Mouse (Mus musculus) heart, embryonic 14.5 days (tissue): Measurements from ENCODE around the gene Klf3. TPM values are rescaled to one million over a fixed set of nuclear protein-coding genes. Genes with fewer than 3 reads are reported as not detected.

Source experiments
- ATAC-seq: fragments of 200-750 bp; cut with Nextera tagmentation; 2 replicates; pipeline ENCODE4 v1.8.0; 2017; ENCODE audit warnings: low read depth, moderate TSS enrichment; ENCODE audit not compliant: insufficient number of reproducible peaks, insufficient read depth, low FRiP score
- H3K27ac ChIP-seq, 2 experiments: fragments of 200-500 bp in 1 of 2; fragments of 300-500 bp in 1 of 2; sonication (generic) in 1 of 2; replicated peaks in 1 of 2; 2 replicates each; pipeline ENCODE4 v1.5.1; 2012 to 2014; ENCODE audit warnings: low read depth in 2 of 2, low read length in 2 of 2, control low read depth in 1 of 2, mild to moderate bottlenecking in 1 of 2, mixed read lengths in 1 of 2; ENCODE audit not compliant: control insufficient read depth in 1 of 2, insufficient read depth in 1 of 2
- H3K27me3 ChIP-seq: fragments of 300-500 bp; sonication (generic); 2 replicates; pipeline ENCODE4 v1.6.1; 2014; ENCODE audit warnings: mild to moderate bottlenecking, low read length, control low read depth; ENCODE audit not compliant: control insufficient read depth, insufficient read depth
- H3K36me3 ChIP-seq: fragments of 300-500 bp; sonication (generic); 2 replicates; pipeline ENCODE4 v1.6.1; 2014; ENCODE audit warnings: mild to moderate bottlenecking, control low read depth, low read length, mixed read lengths; ENCODE audit not compliant: control insufficient read depth, insufficient read depth
- H3K4me1 ChIP-seq, 2 experiments: fragments of 200-500 bp in 1 of 2; fragments of 300-500 bp in 1 of 2; sonication (generic) in 1 of 2; 2 replicates each; pipeline ENCODE4 v1.6.1; 2012 to 2014; ENCODE audit warnings: low read length in 2 of 2, control low read depth in 1 of 2, mixed read lengths in 1 of 2; ENCODE audit not compliant: control insufficient read depth in 2 of 2, insufficient read depth in 2 of 2
- H3K4me2 ChIP-seq: fragments of 300-500 bp; sonication (generic); 2 replicates; pipeline ENCODE4 v1.6.1; 2014; ENCODE audit warnings: mild to moderate bottlenecking, low read length
- H3K4me3 ChIP-seq, 2 experiments: fragments of 200-500 bp in 1 of 2; fragments of 300-500 bp in 1 of 2; sonication (generic) in 1 of 2; 2 replicates each; pipeline ENCODE4 v1.5.1; 2012 to 2014; ENCODE audit warnings: low read length in 2 of 2, mild to moderate bottlenecking in 2 of 2, control low read depth in 1 of 2, low read depth in 1 of 2, moderate library complexity in 1 of 2; ENCODE audit not compliant: control insufficient read depth in 1 of 2, insufficient read depth in 1 of 2
- H3K9ac ChIP-seq: fragments of 300-500 bp; sonication (generic); 2 replicates; pipeline ENCODE4 v1.6.1; 2014; ENCODE audit warnings: mild to moderate bottlenecking, low read length
- H3K9me3 ChIP-seq: fragments of 300-500 bp; sonication (generic); 2 replicates; pipeline ENCODE4 v1.6.1; 2016; ENCODE audit warnings: low read length, control low read depth; ENCODE audit not compliant: control insufficient read depth
- WGBS: fragments of 180-500 bp; shearing (Covaris S2); extraction: QIAGEN DNeasy Blood & Tissue Kit; methylation state at CpG from one replicate; pipeline ENCODE4 v1.1.7; 2014; 5-methylcytosine and 5-hydroxymethylcytosine counted together
- polyA plus RNA-seq: library from polyadenylated mRNA; unstranded; fragments of >200 nt; fragmentation: Nextera tagmentation; extraction: Ambion mirVana; gene quantifications from 2 replicates; pipeline ENCODE4 v1.2.1, GENCODE M21; 2014

Klf3 gene
- polyA plus RNA-seq, 1 experiment from 2014 or later = 52.1 TPM

GRCm38 (mm10) chr5:64809864-64810263 lies 6.7 kb downstream of the Klf3 start:
- H3K27ac ChIP-seq = peak overlapping the region; percentile 89 to 94; a peak in 3 of 4 replicates

GRCm38 (mm10) chr5:64810860-64811499 lies 7.8 kb downstream of the Klf3 start:
- Histone ChIP-seq H3K27ac (peak overlapping the region; percentile 89 to 94), H3K9me3 (no peaks in the 10 kb centered on the region), H3K27me3 (no peaks in the 10 kb centered on the region), H3K9ac (peak overlapping the region; percentile 69), H3K4me3 (peak overlapping the region in 1 of 2 experiments; percentile 24; a peak in 2 of 4 replicates), H3K36me3 (peaks cover 20% of the 10 kb centered on the region; the same call in 1 of the 2 replicates), H3K4me2 (peak overlapping the region; percentile 60), H3K4me1 (peaks cover 44 to 86% of the 10 kb centered on the region in 2 experiments)
- 10% methylated on average over 8 of the region's 9 CpGs for WGBS
- ATAC-seq = no peak; the same call in 1 of the 2 replicates

More at GRCm38 (mm10) chr5:64809864-64810263, 6.7 kb downstream of the Klf3 start:
- no peaks in the 10 kb centered on the region for H3K9me3 ChIP-seq
- H3K4me3 ChIP-seq = no peak overlapping the region
- 0 out of 2 replicates have a peak, but pooled peaks cover 16% of the 10 kb centered on the region for H3K36me3 ChIP-seq
- WGBS = 76% methylated on average over 11 of the region's 11 CpGs
- no peaks in the 10 kb centered on the region for H3K27me3 ChIP-seq
- peak overlapping the region; percentile 85; the same call in 1 of the 2 replicates for H3K4me2 ChIP-seq
- ATAC-seq = no peak
- peaks cover 48 to 84% of the 10 kb centered on the region in 2 experiments for H3K4me1 ChIP-seq
- H3K9ac ChIP-seq = no peak overlapping the region

GRCm38 (mm10) chr5:64811500-64812123 lies 8.4 kb downstream of the Klf3 start:
- no peaks in the 10 kb centered on the region for H3K9me3 ChIP-seq
- peak overlapping the region; percentile 60 for H3K4me2 ChIP-seq
- peak overlapping the region; percentile 9 to 24; a peak in 3 of 4 replicates for H3K4me3 ChIP-seq
- WGBS = 12% methylated on average over 13 of the region's 14 CpGs
- peaks cover 42 to 85% of the 10 kb centered on the region in 2 experiments for H3K4me1 ChIP-seq
- peaks cover 23% of the 10 kb centered on the region for H3K36me3 ChIP-seq
- ATAC-seq = peak; percentile 68
- peak overlapping the region; percentile 89 to 94 for H3K27ac ChIP-seq
- peak overlapping the region; percentile 69 for H3K9ac ChIP-seq
- no peaks in the 10 kb centered on the region for H3K27me3 ChIP-seq

- Histone ChIP-seq H3K4me2 (peak overlapping the region; percentile 60), H3K27me3 (no peaks in the 10 kb centered on the region), H3K27ac (peak overlapping the region; percentile 89 to 94), H3K4me3 (peak overlapping the region; percentile 17 to 24), H3K4me1 (peaks cover 44 to 84% of the 10 kb centered on the region in 2 experiments), H3K36me3 (peaks cover 30% of the 10 kb centered on the region), H3K9ac (peak overlapping the region; percentile 69), H3K9me3 (no peaks in the 10 kb centered on the region)
- whole genome bisulfite sequencing = 20% methylated on average over 22 of the region's 22 CpGs
- 0 out of 2 replicates have a peak, but pooled peaks have one; percentile 7 for ATAC-seq
Observed at GRCm38 (mm10) chr5:64812124-64812982, 9.2 kb downstream of the Klf3 start.

GRCm38 (mm10) chr5:64812983-64813304 lies 9.8 kb downstream of the Klf3 start:
- ATAC-seq = no peak
- H3K4me3 ChIP-seq = peak overlapping the region in 1 of 2 experiments; percentile 24; a peak in 2 of 4 replicates
- peak overlapping the region; percentile 89 to 94 for H3K27ac ChIP-seq
- H3K9me3 ChIP-seq = no peaks in the 10 kb centered on the region
- 42% methylated on average over 4 of the region's 4 CpGs for WGBS
- H3K4me2 ChIP-seq = peak overlapping the region; percentile 60
- H3K36me3 ChIP-seq = peaks cover 35% of the 10 kb centered on the region
- peaks cover 44 to 78% of the 10 kb centered on the region in 2 experiments for H3K4me1 ChIP-seq
- no peaks in the 10 kb centered on the region for H3K27me3 ChIP-seq
- peak overlapping the region; percentile 69 for H3K9ac ChIP-seq

- ATAC-seq = no peak
- Histone ChIP-seq H3K4me3 (no peak overlapping the region), H3K36me3 (peaks cover 39% of the 10 kb centered on the region), H3K27me3 (no peaks in the 10 kb centered on the region), H3K4me1 (peaks cover 44 to 74% of the 10 kb centered on the region in 2 experiments), H3K9me3 (no peaks in the 10 kb centered on the region), H3K27ac (peak overlapping the region in 1 of 2 experiments; percentile 94; a peak in 2 of 4 replicates), H3K4me2 (peak overlapping the region; percentile 60), H3K9ac (no peak overlapping the region)
- WGBS = 11% methylated on average over 9 of the region's 9 CpGs
Observed at GRCm38 (mm10) chr5:64813361-64813760, 10.2 kb downstream of the Klf3 start.

- Histone ChIP-seq H3K4me2 (no peak overlapping the region), H3K27ac (no peak overlapping the region), H3K4me3 (no peak overlapping the region), H3K27me3 (no peaks in the 10 kb centered on the region), H3K36me3 (peaks cover 42% of the 10 kb centered on the region), H3K9me3 (no peaks in the 10 kb centered on the region), H3K4me1 (peaks cover 34 to 67% of the 10 kb centered on the region in 2 experiments), H3K9ac (no peak overlapping the region)
- 81% methylated on average over 7 of the region's 7 CpGs for WGBS
- no peak for ATAC-seq
Observed at GRCm38 (mm10) chr5:64814416-64814815, 11.2 kb downstream of the Klf3 start.
